Mouse (Mus musculus): Measurements from ENCODE around the gene Gnmt. TPM values are rescaled to one million over a fixed set of nuclear protein-coding genes. Genes with fewer than 3 reads are reported as not detected.

The Gnmt gene
- total and polyA plus RNA-seq, 3 experiments, result 0.62 to 1.6 TPM; not detected in 1

- no peak for DNase-seq (ENCODE audit: low read depth, low spot score)
- TF ChIP-seq MYC (IDR thresholded peaks at IDR 0.05; ENCODE audit: low read depth, low read length) (0 out of 2 replicates have a peak, but pooled peaks have one; percentile 45), POLR2A (IDR thresholded peaks at IDR 0.05; ENCODE audit: control insufficient read depth in 1 of 2, insufficient read depth in 1 of 2, low read depth in 1 of 2, low read length in 2 of 2, poor library complexity in 1 of 2) (no peak), POLR2AphosphoS5 (IDR thresholded peaks at IDR 0.05; ENCODE audit: borderline replicate concordance, low read depth, low read length) (no peak), GATA1 (IDR thresholded peaks at IDR 0.05; ENCODE audit: low read depth, low read length) (no peak)
- peaks cover 2 to 9% of the 10 kb centered on the region in 2 experiments; a peak in 3 of 4 replicates for H3K4me1 ChIP-seq (ENCODE audit: control insufficient read depth in 1 of 2, insufficient read depth in 2 of 2, low read length in 2 of 2)
- H3K9ac ChIP-seq (ENCODE audit: control insufficient read depth, low read depth, low read length, poor library complexity, severe bottlenecking), result peak overlapping the region; percentile 85
- peak overlapping the region; percentile 62 to 77 for H3K4me3 ChIP-seq (ENCODE audit: control insufficient read depth in 1 of 2, insufficient read depth in 1 of 2, low read depth in 2 of 2, low read length in 2 of 2)
- no peaks in the 10 kb centered on the region for H3K9me3 ChIP-seq (replicated peaks; ENCODE audit: insufficient read depth, low read length)
- peaks cover 26% of the 10 kb centered on the region for H3K79me2 ChIP-seq (ENCODE audit: control insufficient read depth, insufficient read depth, low read length, poor library complexity)
- H3K36me3 ChIP-seq (ENCODE audit: control insufficient read depth in 1 of 2, insufficient read depth in 2 of 2, low read length in 2 of 2), result peaks cover 10 to 12% of the 10 kb centered on the region in 2 experiments
- no peaks in the 10 kb centered on the region for H3K27me3 ChIP-seq (ENCODE audit: control insufficient read depth in 1 of 2, insufficient read depth in 2 of 2, low read length in 2 of 2)
- peak overlapping the region; percentile 95 for H3K27ac ChIP-seq (ENCODE audit: control insufficient read depth, low read depth, low read length)
Observed at GRCm38 (mm10) chr17:46750580-46750979, 21.6 kb upstream of the Gnmt start.

- H3K4me3 ChIP-seq (ENCODE audit: control insufficient read depth in 1 of 2, insufficient read depth in 1 of 2, low read depth in 2 of 2, low read length in 2 of 2), result no peak overlapping the region
- no peak overlapping the region for H3K27ac ChIP-seq (ENCODE audit: control insufficient read depth, low read depth, low read length)
- H3K79me2 ChIP-seq (ENCODE audit: control insufficient read depth, insufficient read depth, low read length, poor library complexity), result peaks cover 26% of the 10 kb centered on the region
- H3K36me3 ChIP-seq (ENCODE audit: control insufficient read depth in 1 of 2, insufficient read depth in 2 of 2, low read length in 2 of 2), result peaks cover 10 to 12% of the 10 kb centered on the region in 2 experiments
- H3K9me3 ChIP-seq (replicated peaks; ENCODE audit: insufficient read depth, low read length), result no peaks in the 10 kb centered on the region
- H3K9ac ChIP-seq (ENCODE audit: control insufficient read depth, low read depth, low read length, poor library complexity, severe bottlenecking), result no peak overlapping the region
- TF ChIP-seq KAT2A (conservative IDR thresholded peaks at IDR 0.05; ENCODE audit: low read depth, low read length), result no peak
- no peak for TF ChIP-seq GABPA (IDR thresholded peaks at IDR 0.05; ENCODE audit: low read depth, low read length)
- TF ChIP-seq CTCF (IDR thresholded peaks at IDR 0.05 in 2 of 3, conservative IDR thresholded peaks at IDR 0.05 in 1 of 3; ENCODE audit: control insufficient read depth in 1 of 3, insufficient read depth in 1 of 3, low read depth in 2 of 3, low read length in 3 of 3, poor library complexity in 1 of 3, severe bottlenecking in 1 of 3), result no peak
- no peak for TF ChIP-seq UBTF (IDR thresholded peaks at IDR 0.05; ENCODE audit: borderline replicate concordance, insufficient read depth, low read depth, low read length)
- no peak for TF ChIP-seq TCF12 (IDR thresholded peaks at IDR 0.05; ENCODE audit: low read depth, low read length)
- peaks cover 2 to 9% of the 10 kb centered on the region in 2 experiments; a peak in 3 of 4 replicates for H3K4me1 ChIP-seq (ENCODE audit: control insufficient read depth in 1 of 2, insufficient read depth in 2 of 2, low read length in 2 of 2)
- no peak for DNase-seq (ENCODE audit: low read depth, low spot score)
- H3K27me3 ChIP-seq (ENCODE audit: control insufficient read depth in 1 of 2, insufficient read depth in 2 of 2, low read length in 2 of 2), result no peaks in the 10 kb centered on the region
Observed at GRCm38 (mm10) chr17:46749282-46749681, 20.3 kb upstream of the Gnmt start.

- H3K79me2 ChIP-seq (ENCODE audit: control insufficient read depth, insufficient read depth, low read length, poor library complexity), result peaks cover 27% of the 10 kb centered on the region
- H3K9ac ChIP-seq (ENCODE audit: control insufficient read depth, low read depth, low read length, poor library complexity, severe bottlenecking), result no peak overlapping the region
- H3K9me3 ChIP-seq (replicated peaks; ENCODE audit: insufficient read depth, low read length), result no peaks in the 10 kb centered on the region
- no peak overlapping the region for H3K4me3 ChIP-seq (ENCODE audit: control insufficient read depth in 1 of 2, insufficient read depth in 1 of 2, low read depth in 2 of 2, low read length in 2 of 2)
- no peak for DNase-seq (ENCODE audit: low read depth, low spot score)
- H3K36me3 ChIP-seq (ENCODE audit: control insufficient read depth in 1 of 2, insufficient read depth in 2 of 2, low read length in 2 of 2), result peaks cover 12% of the 10 kb centered on the region in 2 experiments
- peaks cover 2 to 9% of the 10 kb centered on the region in 2 experiments; a peak in 3 of 4 replicates for H3K4me1 ChIP-seq (ENCODE audit: control insufficient read depth in 1 of 2, insufficient read depth in 2 of 2, low read length in 2 of 2)
- no peak for TF ChIP-seq CHD1 (IDR thresholded peaks at IDR 0.05; ENCODE audit: low read depth, low read length)
- no peak for TF ChIP-seq ELF1 (IDR thresholded peaks at IDR 0.05; ENCODE audit: low read depth, low read length)
- no peak for TF ChIP-seq USF1 (IDR thresholded peaks at IDR 0.05; ENCODE audit: low read depth, low read length)
- no peak for TF ChIP-seq MAX (IDR thresholded peaks at IDR 0.05; ENCODE audit: low read length)
- H3K27me3 ChIP-seq (ENCODE audit: control insufficient read depth in 1 of 2, insufficient read depth in 2 of 2, low read length in 2 of 2), result no peaks in the 10 kb centered on the region
- no peak overlapping the region for H3K27ac ChIP-seq (ENCODE audit: control insufficient read depth, low read depth, low read length)
Observed at GRCm38 (mm10) chr17:46747806-46748205, 18.8 kb upstream of the Gnmt start.
